Mouse (Mus musculus): ENCODE results near the gene Tnfrsf14. TPM values are rescaled to one million over a fixed set of nuclear protein-coding genes. Genes with fewer than 3 reads are reported as not detected.
A peak's percentile ranks its signal among the peaks of the same experiment; 100 is the strongest.

Tnfrsf14 gene
- polyA plus RNA-seq, 1 experiment from 2014 or later: 56.7 TPM

GRCm38 (mm10) chr4:154961226-154961738 lies 32.9 kb upstream of the Tnfrsf14 start:
- H3K4me2 ChIP-seq: peak overlapping the region; percentile 61
- H3K4me1 ChIP-seq (replicated peaks): peaks cover 48% of the 10 kb centered on the region
- H3K36me3 ChIP-seq (replicated peaks): peaks cover 4% of the 10 kb centered on the region
- WGBS (ENCODE audit: insufficient replicate concordance): under 1% methylated on average over 47 of the region's 47 CpGs
- no peak for ATAC-seq (ENCODE audit: insufficient read depth)
- peak overlapping the region; percentile 42 for H3K4me3 ChIP-seq (replicated peaks)
- peaks cover 75% of the 10 kb centered on the region for H3K27me3 ChIP-seq
- H3K9ac ChIP-seq: peak overlapping the region; percentile 2; the same call in 1 of the 2 replicates
- H3K9me3 ChIP-seq (replicated peaks): no peaks in the 10 kb centered on the region
- no peak overlapping the region for H3K27ac ChIP-seq (replicated peaks)

GRCm38 (mm10) chr4:154960690-154961225 lies 32.4 kb upstream of the Tnfrsf14 start, which contains the start of gene Hes5:
Gene Hes5, plus strand, starts transcription at chr4:154960923.
- H3K4me3 ChIP-seq (replicated peaks): peak within 1 kb of the TSS; percentile 42
- H3K27me3 ChIP-seq: peaks cover 81% of the 10 kb centered on the region
- H3K36me3 ChIP-seq (replicated peaks): no peaks in the 10 kb centered on the region
- H3K9me3 ChIP-seq (replicated peaks): no peaks in the 10 kb centered on the region
- H3K4me1 ChIP-seq (replicated peaks): peaks cover 43% of the 10 kb centered on the region
- under 1% methylated on average over 65 of the region's 65 CpGs for WGBS (ENCODE audit: insufficient replicate concordance)
- peak within 1 kb of the TSS; percentile 61 for H3K4me2 ChIP-seq
- no peak for ATAC-seq (ENCODE audit: insufficient read depth)
- H3K27ac ChIP-seq (replicated peaks): no peak within 1 kb of the TSS
- H3K9ac ChIP-seq: peak within 1 kb of the TSS; percentile 2; the same call in 1 of the 2 replicates

GRCm38 (mm10) chr4:154960021-154960689 lies 31.8 kb upstream of the Tnfrsf14 start:
- no peaks in the 10 kb centered on the region for H3K9me3 ChIP-seq (replicated peaks)
- no peaks in the 10 kb centered on the region for H3K36me3 ChIP-seq (replicated peaks)
- peak overlapping the region; percentile 61 for H3K4me2 ChIP-seq
- peaks cover 87% of the 10 kb centered on the region for H3K27me3 ChIP-seq
- 26% methylated on average over 20 of the region's 20 CpGs for WGBS (ENCODE audit: insufficient replicate concordance)
- H3K4me1 ChIP-seq (replicated peaks): peaks cover 37% of the 10 kb centered on the region
- no peak for ATAC-seq (ENCODE audit: insufficient read depth)
- H3K9ac ChIP-seq: no peak overlapping the region
- peak overlapping the region; percentile 42 for H3K4me3 ChIP-seq (replicated peaks)
- H3K27ac ChIP-seq (replicated peaks): no peak overlapping the region

GRCm38 (mm10) chr4:154958621-154959020 lies 30.3 kb upstream of the Tnfrsf14 start:
- Histone ChIP-seq H3K4me1 (replicated peaks) (peaks cover 32% of the 10 kb centered on the region), H3K27ac (replicated peaks) (no peak overlapping the region), H3K9ac (no peak overlapping the region), H3K36me3 (replicated peaks) (no peaks in the 10 kb centered on the region), H3K9me3 (replicated peaks) (no peaks in the 10 kb centered on the region), H3K27me3 (peaks cover 100% of the 10 kb centered on the region), H3K4me2 (no peak overlapping the region), H3K4me3 (replicated peaks) (no peak overlapping the region)
- no peak for ATAC-seq (ENCODE audit: insufficient read depth)
- 17% methylated on average over 8 of the region's 8 CpGs for WGBS (ENCODE audit: insufficient replicate concordance)

- no peak for ATAC-seq (ENCODE audit: insufficient read depth)
- Histone ChIP-seq H3K27me3 (peaks cover 100% of the 10 kb centered on the region), H3K27ac (replicated peaks) (no peak overlapping the region), H3K9ac (no peak overlapping the region), H3K9me3 (replicated peaks) (no peaks in the 10 kb centered on the region), H3K4me1 (replicated peaks) (peaks cover 28% of the 10 kb centered on the region), H3K4me3 (replicated peaks) (no peak overlapping the region), H3K36me3 (replicated peaks) (no peaks in the 10 kb centered on the region), H3K4me2 (peak overlapping the region; percentile 10; the same call in 1 of the 2 replicates)
- WGBS (ENCODE audit: insufficient replicate concordance): 5% methylated on average over 15 of the region's 15 CpGs
These were observed 29.8 kb upstream of the Tnfrsf14 start for GRCm38 (mm10) chr4:154958171-154958570.

- 43% methylated on average over 13 of the region's 13 CpGs for WGBS (ENCODE audit: insufficient replicate concordance)
These were observed 29.1 kb upstream of the Tnfrsf14 start for GRCm38 (mm10) chr4:154957289-154957993.

GRCm38 (mm10) chr4:154956604-154957003 lies 28.2 kb upstream of the Tnfrsf14 start:
- 28% methylated on average over 9 of the region's 9 CpGs for WGBS (ENCODE audit: insufficient replicate concordance)
- no peaks in the 10 kb centered on the region for H3K36me3 ChIP-seq (replicated peaks)
- H3K9ac ChIP-seq: no peak overlapping the region
- H3K4me1 ChIP-seq (replicated peaks): peaks cover 19% of the 10 kb centered on the region
- H3K27me3 ChIP-seq: peaks cover 100% of the 10 kb centered on the region
- no peak overlapping the region for H3K4me3 ChIP-seq (replicated peaks)
- H3K9me3 ChIP-seq (replicated peaks): no peaks in the 10 kb centered on the region
- H3K4me2 ChIP-seq: no peak overlapping the region
- ATAC-seq (ENCODE audit: insufficient read depth): no peak
- no peak overlapping the region for H3K27ac ChIP-seq (replicated peaks)

More at GRCm38 (mm10) chr4:154957289-154957993, 29.1 kb upstream of the Tnfrsf14 start:
- Histone ChIP-seq H3K36me3 (replicated peaks) (no peaks in the 10 kb centered on the region), H3K27ac (replicated peaks) (no peak overlapping the region), H3K27me3 (peaks cover 100% of the 10 kb centered on the region), H3K4me2 (no peak overlapping the region), H3K9me3 (replicated peaks) (no peaks in the 10 kb centered on the region), H3K9ac (no peak overlapping the region), H3K4me1 (replicated peaks) (peaks cover 24% of the 10 kb centered on the region), H3K4me3 (replicated peaks) (no peak overlapping the region)
- ATAC-seq (ENCODE audit: insufficient read depth): no peak

- ATAC-seq (ENCODE audit: insufficient read depth): no peak
- Histone ChIP-seq H3K9me3 (replicated peaks) (no peaks in the 10 kb centered on the region), H3K4me1 (replicated peaks) (no peaks in the 10 kb centered on the region), H3K9ac (no peak overlapping the region), H3K27ac (replicated peaks) (no peak overlapping the region), H3K36me3 (replicated peaks) (no peaks in the 10 kb centered on the region), H3K27me3 (peaks cover 98% of the 10 kb centered on the region), H3K4me3 (replicated peaks) (no peak overlapping the region), H3K4me2 (no peak overlapping the region)
- 3% methylated on average over 26 of the region's 26 CpGs for WGBS (ENCODE audit: insufficient replicate concordance)
These were observed 24.3 kb upstream of the Tnfrsf14 start for GRCm38 (mm10) chr4:154952461-154953241.

- Histone ChIP-seq H3K9me3 (replicated peaks) (no peaks in the 10 kb centered on the region), H3K4me2 (no peak overlapping the region), H3K4me1 (replicated peaks) (peaks cover 6% of the 10 kb centered on the region; the same call in 1 of the 2 replicates), H3K27ac (replicated peaks) (no peak overlapping the region), H3K36me3 (replicated peaks) (no peaks in the 10 kb centered on the region), H3K27me3 (peaks cover 91% of the 10 kb centered on the region), H3K9ac (no peak overlapping the region), H3K4me3 (replicated peaks) (no peak overlapping the region)
- 22% methylated on average over 16 of the region's 16 CpGs for WGBS (ENCODE audit: insufficient replicate concordance)
- ATAC-seq (ENCODE audit: insufficient read depth): no peak
These were observed 21.2 kb upstream of the Tnfrsf14 start for GRCm38 (mm10) chr4:154949589-154949982.

- Histone ChIP-seq H3K27me3 (peaks cover 86% of the 10 kb centered on the region), H3K4me2 (no peak overlapping the region), H3K4me3 (replicated peaks) (no peak overlapping the region), H3K36me3 (replicated peaks) (no peaks in the 10 kb centered on the region), H3K4me1 (replicated peaks) (peaks cover 7% of the 10 kb centered on the region), H3K9ac (no peak overlapping the region), H3K9me3 (replicated peaks) (no peaks in the 10 kb centered on the region), H3K27ac (replicated peaks) (no peak overlapping the region)
- 54% methylated on average over 6 of the region's 6 CpGs for WGBS (ENCODE audit: insufficient replicate concordance)
- ATAC-seq (ENCODE audit: insufficient read depth): no peak
These were observed 20.7 kb upstream of the Tnfrsf14 start for GRCm38 (mm10) chr4:154948940-154949588.

All from liver, embryonic 15.5 days (tissue).